Mouse (Mus musculus) heart, embryonic 13.5 days (tissue): ENCODE data around the gene Aplnr. TPM values are rescaled to one million over a fixed set of nuclear protein-coding genes. Genes with fewer than 3 reads are reported as not detected.
A peak's percentile ranks its signal among the peaks of the same experiment; 100 is the strongest.

Experiments used
- ATAC-seq: fragments of 200-750 bp; cut with Nextera tagmentation; 2 replicates; pipeline ENCODE4 v1.8.0; 2017; ENCODE audit warnings: moderate TSS enrichment; ENCODE audit not compliant: insufficient number of reproducible peaks, low FRiP score, low TSS enrichment; ENCODE audit errors: extremely low read depth
- H3K27ac ChIP-seq: fragments of 300-500 bp; sonication (generic); replicated peaks from 2 replicates; pipeline ENCODE4 v1.5.1; 2015; ENCODE audit warnings: moderate library complexity, mild to moderate bottlenecking, inconsistent platforms
- H3K27me3 ChIP-seq: fragments of 300-500 bp; sonication (generic); replicated peaks from 2 replicates; pipeline ENCODE4 v1.6.1; 2015; ENCODE audit warnings: mild to moderate bottlenecking, inconsistent platforms
- H3K36me3 ChIP-seq: fragments of 300-500 bp; sonication (generic); 2 replicates; pipeline ENCODE4 v1.6.1; 2015; ENCODE audit warnings: mild to moderate bottlenecking, inconsistent platforms
- H3K4me1 ChIP-seq: fragments of 300-500 bp; sonication (generic); 2 replicates; pipeline ENCODE4 v1.6.1; 2015; ENCODE audit warnings: inconsistent platforms
- H3K4me2 ChIP-seq: fragments of 300-500 bp; sonication (generic); 2 replicates; pipeline ENCODE4 v1.6.1; 2015; ENCODE audit warnings: inconsistent platforms, mild to moderate bottlenecking, moderate library complexity
- H3K4me3 ChIP-seq: fragments of 300-500 bp; sonication (generic); 2 replicates; pipeline ENCODE4 v1.5.1; 2015; ENCODE audit warnings: moderate library complexity, mild to moderate bottlenecking, inconsistent platforms
- H3K9ac ChIP-seq: fragments of 300-500 bp; sonication (generic); 2 replicates; pipeline ENCODE4 v1.6.1; 2015; ENCODE audit warnings: inconsistent platforms, mild to moderate bottlenecking, moderate library complexity
- H3K9me3 ChIP-seq: fragments of 300-500 bp; sonication (generic); 2 replicates; pipeline ENCODE4 v1.6.1; 2016; ENCODE audit warnings: inconsistent platforms
- WGBS: fragments of 180-500 bp; shearing (Covaris S2); methylation state at CpG from one replicate; pipeline ENCODE4 v1.1.7; 2015; ENCODE audit warnings: mixed read lengths; 5-methylcytosine and 5-hydroxymethylcytosine counted together
- polyA plus RNA-seq: library from polyadenylated mRNA; unstranded; fragments of >200 nt; fragmentation: Nextera tagmentation; extraction: Ambion mirVana; gene quantifications from 2 replicates; pipeline ENCODE4 v1.2.1, GENCODE M21; 2015

The Aplnr gene
- polyA plus RNA-seq, 1 experiment from 2014 or later: 27.8 TPM

DNA sequence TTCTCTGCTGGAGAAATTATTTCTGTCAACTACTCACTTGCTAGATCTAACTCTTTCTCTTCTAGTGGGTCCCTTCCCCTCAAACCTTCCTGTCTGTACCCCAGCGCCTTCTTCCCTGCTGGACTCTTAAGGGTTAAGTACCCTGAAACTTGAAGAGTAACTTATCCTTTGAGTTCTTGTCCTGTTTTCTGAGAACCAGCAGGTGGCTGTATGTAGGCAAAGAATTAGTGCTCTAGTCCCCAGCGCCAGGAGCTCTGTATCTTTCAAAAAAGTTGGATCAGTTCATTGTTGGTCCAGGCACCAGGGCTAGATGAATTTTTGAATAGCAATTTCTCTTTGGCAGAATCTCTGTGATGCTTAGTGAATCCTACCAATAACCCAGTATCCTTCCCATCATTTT is 2.1 kb downstream of the Aplnr start:
- Histone ChIP-seq H3K9me3 (no peaks in the 10 kb centered on the region), H3K4me2 (no peak overlapping the region), H3K4me1 (peaks cover 21% of the 10 kb centered on the region), H3K4me3 (peak overlapping the region; percentile 33), H3K36me3 (no peaks in the 10 kb centered on the region), H3K27ac (no peak overlapping the region), H3K27me3 (peaks cover 25% of the 10 kb centered on the region), H3K9ac (no peak overlapping the region)
- WGBS: 38% methylated on average over 2 of the region's 2 CpGs
- ATAC-seq: no peak

DNA sequence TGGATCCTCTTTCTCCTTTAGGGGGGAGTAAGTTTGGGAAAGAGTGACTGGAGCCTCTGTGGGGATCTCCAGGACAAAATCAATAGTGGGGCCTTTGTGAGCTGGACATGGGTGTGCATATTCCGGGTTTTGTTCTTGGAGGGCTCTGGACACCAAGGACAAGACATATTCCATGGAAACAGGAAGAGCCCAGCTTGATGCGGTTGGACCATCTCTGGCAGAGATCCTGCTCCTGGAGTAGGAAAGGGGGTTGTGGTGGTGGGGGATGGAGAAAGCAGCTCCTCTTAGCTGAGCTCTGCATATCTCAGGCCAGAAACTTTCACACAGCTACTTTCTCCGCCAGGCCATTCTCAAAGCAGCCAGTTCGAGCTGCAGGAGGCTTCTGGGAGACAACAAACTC is 3.4 kb downstream of the Aplnr start:
- H3K27me3 ChIP-seq: peaks cover 25% of the 10 kb centered on the region
- 22% methylated on average over 4 of the region's 4 CpGs for WGBS
- peak overlapping the region; percentile 56 for H3K9ac ChIP-seq
- H3K36me3 ChIP-seq: no peaks in the 10 kb centered on the region
- peak overlapping the region; percentile 43 for H3K27ac ChIP-seq
- peak overlapping the region; percentile 33 for H3K4me3 ChIP-seq
- ATAC-seq: no peak
- H3K4me2 ChIP-seq: peak overlapping the region; percentile 24
- H3K4me1 ChIP-seq: peaks cover 21% of the 10 kb centered on the region
- H3K9me3 ChIP-seq: no peaks in the 10 kb centered on the region

DNA sequence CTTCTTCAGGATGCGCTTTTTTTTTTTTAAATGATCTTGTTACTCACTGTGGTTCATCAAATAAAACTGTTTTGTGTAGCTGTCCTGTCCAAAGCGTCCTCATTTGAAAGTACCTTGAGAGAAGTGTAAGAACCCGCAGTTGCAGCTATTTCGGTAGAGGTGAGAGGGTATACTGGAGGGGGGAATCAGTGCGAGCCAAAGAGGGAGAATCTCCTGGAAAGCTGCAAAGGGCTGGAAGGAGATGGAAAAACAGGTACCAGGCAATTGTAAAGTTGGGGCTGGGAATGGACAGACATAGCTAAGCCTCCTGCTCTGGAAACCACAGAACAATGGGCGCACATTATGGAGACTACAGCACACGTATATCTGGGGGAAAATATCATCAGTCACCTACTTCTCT is 3.8 kb downstream of the Aplnr start:
- no peaks in the 10 kb centered on the region for H3K9me3 ChIP-seq
- H3K27me3 ChIP-seq: peaks cover 25% of the 10 kb centered on the region
- 27% methylated on average over 7 of the region's 7 CpGs for WGBS
- H3K9ac ChIP-seq: peak overlapping the region; percentile 56
- peak overlapping the region; percentile 24 for H3K4me2 ChIP-seq
- H3K36me3 ChIP-seq: no peaks in the 10 kb centered on the region
- peaks cover 21% of the 10 kb centered on the region for H3K4me1 ChIP-seq
- ATAC-seq: no peak
- H3K27ac ChIP-seq: peak overlapping the region; percentile 43; the same call in 1 of the 2 replicates
- H3K4me3 ChIP-seq: peak overlapping the region; percentile 33

DNA sequence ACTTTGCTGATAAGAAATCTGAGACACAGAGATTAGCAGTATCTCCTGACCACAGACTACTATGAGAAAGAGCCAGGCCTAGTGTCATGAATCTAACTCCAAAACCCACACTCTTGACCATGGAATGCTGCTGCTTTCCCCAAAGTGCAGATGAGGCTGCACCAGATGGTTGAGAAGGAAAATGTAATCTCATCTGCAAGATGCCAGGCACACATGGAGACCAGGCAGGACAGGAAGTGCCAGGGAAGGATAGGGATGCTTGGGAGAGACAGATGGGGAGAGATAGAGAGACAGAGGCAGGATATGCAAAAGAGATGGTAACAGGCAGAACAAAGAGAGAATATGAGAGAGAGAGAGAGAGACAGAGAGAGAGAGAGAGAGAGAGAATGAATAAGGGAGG is 4.8 kb downstream of the Aplnr start:
- ATAC-seq: no peak
- Histone ChIP-seq H3K4me2 (0 out of 2 replicates have a peak overlapping the region, but pooled peaks have one; percentile 24), H3K27me3 (peaks cover 23% of the 10 kb centered on the region), H3K27ac (no peak overlapping the region), H3K9ac (no peak overlapping the region), H3K36me3 (no peaks in the 10 kb centered on the region), H3K4me1 (peaks cover 19% of the 10 kb centered on the region), H3K4me3 (no peak overlapping the region), H3K9me3 (no peaks in the 10 kb centered on the region)

DNA sequence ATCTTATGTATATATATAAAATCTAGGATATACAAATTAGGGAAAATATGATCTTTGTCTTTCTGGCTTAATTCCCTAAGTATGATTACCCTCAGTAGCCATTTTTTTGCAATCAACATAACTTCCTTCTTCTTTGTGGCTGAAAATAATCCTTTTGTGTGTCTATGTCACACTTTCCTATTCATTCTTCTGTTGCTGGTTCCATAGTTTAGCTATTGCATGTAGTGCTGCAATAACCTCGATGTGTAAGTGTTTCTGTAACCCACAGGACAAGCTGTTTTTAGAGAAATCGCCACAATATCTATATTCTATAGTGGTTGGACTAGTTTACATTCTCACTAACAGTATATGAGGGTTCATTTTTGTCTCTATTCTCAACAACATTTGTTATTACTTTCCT is 8.9 kb downstream of the Aplnr start:
- Histone ChIP-seq H3K27ac (no peak overlapping the region), H3K4me1 (peaks cover 10% of the 10 kb centered on the region), H3K27me3 (no peaks in the 10 kb centered on the region), H3K4me3 (no peak overlapping the region), H3K36me3 (no peaks in the 10 kb centered on the region), H3K4me2 (no peak overlapping the region), H3K9ac (no peak overlapping the region), H3K9me3 (no peaks in the 10 kb centered on the region)
- ATAC-seq: no peak
- 77% methylated on average over 2 of the region's 2 CpGs for WGBS

DNA sequence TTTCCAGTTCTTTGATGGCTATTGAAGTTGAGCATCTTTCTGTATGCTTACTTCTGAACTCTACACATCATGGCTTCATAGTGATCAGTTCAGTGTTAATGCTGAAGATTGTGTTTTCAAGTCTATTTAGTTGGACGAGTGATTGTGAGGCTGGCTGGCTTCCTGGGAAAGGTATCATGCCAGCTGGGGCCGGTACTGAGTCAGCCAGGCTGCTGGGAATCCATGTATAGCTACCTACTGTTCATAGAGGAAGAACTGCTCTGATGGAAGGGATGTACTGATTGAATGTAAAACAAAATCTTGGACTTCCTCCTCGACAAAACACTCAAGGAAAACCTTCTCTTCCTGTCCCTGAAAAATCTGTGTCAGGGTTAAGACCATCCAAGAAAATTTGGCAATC is 9.3 kb downstream of the Aplnr start:
- H3K4me2 ChIP-seq: no peak overlapping the region
- H3K27ac ChIP-seq: no peak overlapping the region
- ATAC-seq: no peak
- H3K27me3 ChIP-seq: no peaks in the 10 kb centered on the region
- H3K4me3 ChIP-seq: no peak overlapping the region
- H3K4me1 ChIP-seq: peaks cover 5% of the 10 kb centered on the region; the same call in 1 of the 2 replicates
- 57% methylated on average over 3 of the region's 3 CpGs for WGBS
- H3K36me3 ChIP-seq: no peaks in the 10 kb centered on the region
- H3K9ac ChIP-seq: no peak overlapping the region
- H3K9me3 ChIP-seq: no peaks in the 10 kb centered on the region

DNA sequence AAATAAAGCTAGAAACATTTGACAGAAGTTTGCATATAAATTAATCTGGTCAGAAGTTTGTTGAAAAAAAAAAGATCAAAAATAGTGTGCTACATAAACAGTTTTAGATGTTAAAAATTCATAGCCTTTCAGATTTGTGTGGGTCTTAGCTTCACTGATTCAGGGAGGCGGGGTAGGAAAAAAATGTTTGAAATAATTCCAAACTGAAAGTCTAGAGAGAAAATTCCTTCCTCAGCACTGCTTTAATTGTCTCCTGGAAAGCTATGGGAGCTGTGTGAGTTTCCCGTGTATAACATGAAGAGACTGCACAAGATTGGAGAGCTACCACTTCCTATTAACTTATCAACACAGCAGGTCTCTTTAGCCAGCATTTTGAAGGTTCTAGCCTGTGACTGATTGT is 11.5 kb downstream of the Aplnr start:
- Histone ChIP-seq H3K27ac (no peak overlapping the region), H3K4me1 (no peaks in the 10 kb centered on the region), H3K36me3 (no peaks in the 10 kb centered on the region), H3K4me3 (no peak overlapping the region), H3K4me2 (no peak overlapping the region), H3K9me3 (no peaks in the 10 kb centered on the region), H3K27me3 (no peaks in the 10 kb centered on the region), H3K9ac (no peak overlapping the region)
- no peak for ATAC-seq
- 58% methylated on average over 2 of the region's 2 CpGs for WGBS

DNA sequence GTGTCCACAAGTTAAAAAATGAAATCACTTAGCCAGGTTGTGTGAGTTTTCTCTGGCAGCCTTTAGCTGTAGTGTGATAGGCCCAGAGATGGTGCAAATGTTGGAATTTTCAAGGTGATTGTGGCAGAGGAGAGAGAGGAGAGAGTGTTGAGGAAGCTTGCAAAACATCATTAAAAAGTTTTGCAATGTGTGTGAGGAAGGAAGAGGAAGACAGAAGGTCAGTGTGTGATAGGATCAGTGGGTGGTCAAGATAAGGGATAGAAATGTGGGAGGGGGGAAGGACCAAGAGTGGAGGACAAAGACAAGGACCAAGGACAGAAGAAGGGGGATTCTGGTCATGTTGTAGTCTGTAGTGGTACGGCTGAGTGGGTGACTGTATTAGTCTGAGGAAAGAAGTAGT is 14.3 kb downstream of the Aplnr start:
- WGBS: 39% methylated on average over 1 of the region's 1 CpGs
- no peaks in the 10 kb centered on the region for H3K27me3 ChIP-seq
- no peaks in the 10 kb centered on the region for H3K9me3 ChIP-seq
- no peak overlapping the region for H3K4me2 ChIP-seq
- no peaks in the 10 kb centered on the region for H3K36me3 ChIP-seq
- H3K4me1 ChIP-seq: no peaks in the 10 kb centered on the region
- H3K9ac ChIP-seq: no peak overlapping the region
- no peak for ATAC-seq
- H3K4me3 ChIP-seq: no peak overlapping the region
- no peak overlapping the region for H3K27ac ChIP-seq

DNA sequence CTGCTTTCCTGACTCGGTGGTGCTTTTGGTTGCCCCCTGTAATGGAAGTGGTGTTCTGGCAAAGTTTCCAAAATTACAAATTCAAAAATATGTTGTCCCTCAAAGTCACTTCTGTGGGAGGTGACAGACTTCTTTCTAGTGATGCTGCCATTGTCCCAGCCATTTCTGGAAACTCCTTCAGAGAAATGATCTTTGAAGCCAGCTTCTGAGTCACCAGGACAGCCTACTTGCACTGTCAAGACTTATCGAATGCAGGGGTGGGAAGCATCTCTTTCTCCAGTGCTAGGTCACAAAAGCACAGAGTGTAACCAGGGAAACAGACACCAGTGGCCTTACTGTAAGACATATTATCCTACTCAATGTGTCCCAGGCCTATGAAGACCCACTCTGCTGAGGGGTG is 15.2 kb downstream of the Aplnr start:
- 67% methylated on average over 2 of the region's 2 CpGs for WGBS
- no peak overlapping the region for H3K4me3 ChIP-seq
- ATAC-seq: no peak

DNA sequence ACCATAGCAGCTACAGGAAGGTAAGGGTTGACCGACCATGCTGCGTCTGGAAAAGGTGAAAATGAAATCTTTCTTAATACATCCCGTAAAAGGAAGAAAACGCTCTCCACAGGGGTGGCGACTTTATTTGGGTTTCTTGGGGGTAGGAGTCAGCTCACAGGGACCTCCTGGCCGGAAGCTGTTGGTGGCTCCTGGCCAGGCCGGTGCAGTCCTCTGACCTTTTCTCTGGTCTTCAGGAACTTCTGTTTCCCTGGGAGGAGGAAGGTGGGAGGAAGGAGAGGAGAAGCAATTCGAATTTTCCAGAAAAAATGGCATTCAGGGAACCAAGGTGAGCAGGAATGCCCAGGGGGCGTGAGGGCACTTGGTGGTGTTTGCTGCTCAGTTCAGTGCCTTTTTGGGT is 19.3 kb downstream of the Aplnr start:
- Histone ChIP-seq H3K36me3 (no peaks in the 10 kb centered on the region), H3K9ac (no peak overlapping the region), H3K4me1 (peaks cover under 1% of the 10 kb centered on the region; the same call in 1 of the 2 replicates), H3K27me3 (no peaks in the 10 kb centered on the region), H3K9me3 (no peaks in the 10 kb centered on the region), H3K4me3 (no peak overlapping the region), H3K27ac (no peak overlapping the region), H3K4me2 (no peak overlapping the region)
- no peak for ATAC-seq
- 67% methylated on average over 9 of the region's 9 CpGs for WGBS

More for the DNA sequence above, 15.2 kb downstream of the Aplnr start:
- H3K4me1 ChIP-seq: no peaks in the 10 kb centered on the region
- H3K27ac ChIP-seq: no peak overlapping the region
- no peaks in the 10 kb centered on the region for H3K27me3 ChIP-seq
- H3K9me3 ChIP-seq: no peaks in the 10 kb centered on the region
- H3K4me2 ChIP-seq: no peak overlapping the region
- H3K36me3 ChIP-seq: no peaks in the 10 kb centered on the region
- no peak overlapping the region for H3K9ac ChIP-seq

DNA sequence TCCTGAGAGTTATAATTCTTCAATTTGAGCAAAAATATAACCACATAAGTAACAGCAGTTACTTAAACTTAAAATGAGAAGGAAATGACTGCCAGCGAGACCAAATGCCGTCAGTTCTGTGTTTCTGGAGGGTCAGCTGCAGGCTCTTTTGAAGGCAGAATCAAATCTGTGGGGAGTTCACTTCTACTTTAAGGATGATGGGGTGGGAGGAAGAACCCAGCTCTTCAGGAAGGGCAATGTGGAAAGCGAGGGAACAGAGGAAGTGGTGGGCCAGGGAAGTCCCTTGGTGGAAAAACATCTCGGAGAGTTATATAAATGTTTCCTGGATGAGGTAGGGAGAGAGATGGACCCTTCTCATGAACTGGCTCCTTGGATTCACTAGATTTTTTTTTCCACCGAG is 20.1 kb downstream of the Aplnr start:
- peaks cover 9% of the 10 kb centered on the region for H3K4me1 ChIP-seq
- no peak overlapping the region for H3K4me2 ChIP-seq
- H3K27ac ChIP-seq: no peak overlapping the region
- H3K36me3 ChIP-seq: no peaks in the 10 kb centered on the region
- H3K9ac ChIP-seq: no peak overlapping the region
- 74% methylated on average over 5 of the region's 5 CpGs for WGBS
- H3K27me3 ChIP-seq: no peaks in the 10 kb centered on the region
- no peaks in the 10 kb centered on the region for H3K9me3 ChIP-seq
- no peak overlapping the region for H3K4me3 ChIP-seq
- no peak for ATAC-seq

DNA sequence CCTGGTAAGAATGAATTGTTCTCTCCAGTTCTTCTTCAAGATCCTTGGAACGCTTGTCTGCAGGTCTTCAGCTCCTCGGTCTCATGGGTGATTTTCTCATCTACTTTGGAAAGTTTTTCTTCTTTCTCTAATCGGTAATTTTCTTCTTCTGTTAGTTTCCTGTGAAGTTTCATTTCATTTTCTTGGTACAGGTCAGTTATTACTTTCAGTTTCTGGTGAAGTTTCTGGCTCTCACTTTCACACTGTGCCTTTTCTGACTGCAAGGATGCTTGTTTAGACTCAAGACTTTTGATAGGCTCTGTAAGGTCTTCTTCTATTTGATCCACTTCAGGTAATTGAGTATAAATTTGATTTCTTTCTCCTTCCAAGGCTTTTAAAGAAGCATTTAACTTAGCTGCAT is 21.4 kb downstream of the Aplnr start:
- no peaks in the 10 kb centered on the region for H3K27me3 ChIP-seq
- peaks cover 10% of the 10 kb centered on the region for H3K4me1 ChIP-seq
- no peak overlapping the region for H3K4me3 ChIP-seq
- WGBS: 80% methylated on average over 3 of the region's 3 CpGs
- no peak for ATAC-seq
- H3K27ac ChIP-seq: no peak overlapping the region
- H3K9ac ChIP-seq: no peak overlapping the region
- H3K36me3 ChIP-seq: no peaks in the 10 kb centered on the region
- no peaks in the 10 kb centered on the region for H3K9me3 ChIP-seq
- H3K4me2 ChIP-seq: no peak overlapping the region
